Mouse (Mus musculus): Measurements from ENCODE around the gene Lamp1. TPM values are rescaled to one million over a fixed set of nuclear protein-coding genes. Genes with fewer than 3 reads are reported as not detected.
A peak's percentile ranks its signal among the peaks of the same experiment; 100 is the strongest.

The Lamp1 gene
- polyA plus RNA-seq, 1 experiment from 2014 or later: 179 TPM

DNA sequence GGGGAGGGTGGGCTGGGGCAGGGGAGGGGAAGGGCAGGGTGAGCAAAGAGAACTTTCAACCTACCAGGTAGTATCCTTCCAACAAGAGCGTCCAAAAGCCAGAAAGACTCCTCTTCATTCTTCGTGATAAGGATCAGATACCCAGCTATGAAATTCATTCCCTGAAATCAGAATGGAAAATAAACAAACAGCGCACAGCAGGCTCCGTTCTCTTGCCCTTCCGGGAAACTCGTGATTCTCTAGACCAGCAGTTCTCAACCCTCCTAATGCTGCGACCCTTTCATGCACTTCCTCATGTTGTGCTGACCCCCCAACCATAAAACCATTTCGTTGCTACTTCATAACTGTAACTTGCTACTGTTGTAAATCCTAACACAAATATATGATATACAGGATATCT lies 27.9 kb downstream of the Lamp1 start:
- Histone ChIP-seq H3K27me3 (no peaks in the 10 kb centered on the region), H3K9ac (no peak overlapping the region), H3K9me3 (replicated peaks) (no peaks in the 10 kb centered on the region), H3K27ac (no peak overlapping the region), H3K4me1 (replicated peaks) (peaks cover 6% of the 10 kb centered on the region), H3K4me2 (no peak overlapping the region), H3K36me3 (peaks cover 33% of the 10 kb centered on the region), H3K4me3 (replicated peaks) (no peak overlapping the region)
- ATAC-seq (ENCODE audit: low read depth): no peak
- WGBS (ENCODE audit: insufficient replicate concordance): 71% methylated on average over 8 of the region's 8 CpGs
- DNase-seq: no peak

DNA sequence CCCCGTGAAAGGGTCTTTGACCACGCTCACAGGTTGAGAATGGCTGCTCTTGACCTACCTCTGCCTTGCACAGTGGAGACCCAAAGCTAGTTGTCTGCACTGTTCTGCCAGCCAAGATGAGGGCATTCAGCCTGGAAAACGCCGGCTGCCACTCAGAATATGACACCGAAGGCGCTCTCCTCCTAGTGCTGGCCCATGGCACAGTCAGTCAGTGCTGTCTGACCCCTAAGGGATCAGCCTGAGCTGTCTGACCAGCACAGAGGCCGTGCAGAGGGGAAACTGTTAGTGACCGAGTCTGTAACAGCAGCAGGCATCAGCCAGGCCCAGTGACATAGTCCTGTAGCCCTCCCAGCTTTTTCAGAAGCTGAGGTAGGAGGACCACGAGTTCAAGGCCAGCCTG lies 28.3 kb downstream of the Lamp1 start:
- Histone ChIP-seq H3K36me3 (peaks cover 33% of the 10 kb centered on the region), H3K4me2 (no peak overlapping the region), H3K4me3 (replicated peaks) (no peak overlapping the region), H3K9ac (no peak overlapping the region), H3K4me1 (replicated peaks) (peaks cover 2% of the 10 kb centered on the region), H3K27me3 (no peaks in the 10 kb centered on the region), H3K27ac (no peak overlapping the region), H3K9me3 (replicated peaks) (no peaks in the 10 kb centered on the region)
- WGBS (ENCODE audit: insufficient replicate concordance): 70% methylated on average over 9 of the region's 9 CpGs
- ATAC-seq (ENCODE audit: low read depth) (no peak), DNase-seq (no peak)

DNA sequence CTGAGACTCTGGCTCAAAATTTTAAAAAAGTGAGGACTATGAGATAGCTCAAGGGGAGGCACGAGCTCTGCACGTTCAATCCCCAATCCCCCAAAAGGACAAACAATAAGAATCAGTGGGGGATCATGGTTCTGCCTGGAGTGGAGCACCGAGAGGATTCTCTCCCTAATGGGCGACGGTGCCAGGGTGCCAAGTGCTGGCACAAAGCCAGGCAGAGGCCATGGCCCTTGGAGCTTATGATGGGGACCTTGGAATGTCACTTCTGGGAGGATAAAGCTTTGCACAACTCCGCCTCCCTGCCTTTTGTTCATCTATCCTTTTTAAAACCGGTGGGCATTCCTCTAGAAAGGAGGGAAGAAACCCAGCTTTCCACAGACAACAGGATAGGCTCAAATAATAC lies 28.7 kb downstream of the Lamp1 start:
- Histone ChIP-seq H3K9ac (no peak overlapping the region), H3K4me1 (replicated peaks) (no peaks in the 10 kb centered on the region), H3K4me2 (no peak overlapping the region), H3K27ac (no peak overlapping the region), H3K9me3 (replicated peaks) (no peaks in the 10 kb centered on the region), H3K27me3 (no peaks in the 10 kb centered on the region), H3K4me3 (replicated peaks) (no peak overlapping the region), H3K36me3 (peaks cover 33% of the 10 kb centered on the region)
- 72% methylated on average over 7 of the region's 7 CpGs for WGBS (ENCODE audit: insufficient replicate concordance)
- ATAC-seq (ENCODE audit: low read depth): no peak
- DNase-seq: no peak

DNA sequence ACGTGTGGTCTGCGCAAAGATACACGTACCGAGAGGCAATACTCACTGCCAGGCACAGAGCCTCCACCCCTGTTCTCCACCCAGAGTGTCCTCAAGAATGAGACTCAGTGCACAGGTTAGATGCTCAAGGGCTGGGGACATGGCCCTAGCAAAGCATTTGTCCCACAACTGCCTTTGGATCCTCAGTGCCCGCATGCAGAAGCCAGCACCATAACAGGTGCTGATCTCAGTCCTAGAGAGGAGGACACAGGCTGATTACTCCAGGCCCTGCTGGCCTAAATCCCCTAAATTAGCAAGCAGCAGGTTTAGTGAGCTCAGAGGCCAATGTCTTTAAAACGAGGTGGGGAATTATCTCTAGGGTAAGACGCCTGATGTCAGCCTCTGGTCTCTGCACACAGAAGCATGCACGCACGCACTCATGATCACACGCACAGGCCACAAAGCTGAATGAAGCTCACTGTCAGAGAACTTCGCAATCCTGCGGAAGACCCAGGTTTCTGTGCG lies 29.1 kb downstream of the Lamp1 start:
- ATAC-seq (ENCODE audit: low read depth): no peak
- no peak overlapping the region for H3K9ac ChIP-seq
- WGBS (ENCODE audit: insufficient replicate concordance): 86% methylated on average over 13 of the region's 13 CpGs
- H3K4me1 ChIP-seq (replicated peaks): peaks cover under 1% of the 10 kb centered on the region
- no peak overlapping the region for H3K4me2 ChIP-seq
- H3K4me3 ChIP-seq (replicated peaks): no peak overlapping the region
- H3K27ac ChIP-seq: no peak overlapping the region
- H3K9me3 ChIP-seq (replicated peaks): no peaks in the 10 kb centered on the region
- H3K27me3 ChIP-seq: no peaks in the 10 kb centered on the region
- no peak for DNase-seq
- peaks cover 33% of the 10 kb centered on the region for H3K36me3 ChIP-seq

DNA sequence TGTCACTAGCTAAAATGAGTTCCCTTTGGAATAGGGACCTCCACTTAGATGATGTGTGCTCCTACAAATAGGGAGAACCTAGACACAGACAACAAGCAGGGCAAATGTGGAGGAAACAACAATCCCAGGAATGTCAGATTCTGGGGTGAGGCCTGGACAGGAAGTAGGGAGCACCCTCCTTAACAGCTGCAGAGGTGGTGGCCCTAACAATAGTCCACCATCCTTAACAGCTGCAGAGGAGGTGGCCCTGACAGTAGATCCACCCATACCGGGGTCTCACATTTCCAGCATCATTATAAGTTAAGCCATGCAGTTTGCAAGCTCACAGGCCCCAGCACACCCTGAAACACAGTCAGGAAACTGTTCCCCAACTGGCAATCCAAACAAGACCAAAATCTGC lies 29.9 kb downstream of the Lamp1 start:
- Histone ChIP-seq H3K4me3 (replicated peaks) (no peak overlapping the region), H3K4me1 (replicated peaks) (peaks cover 6% of the 10 kb centered on the region), H3K27me3 (no peaks in the 10 kb centered on the region), H3K9ac (no peak overlapping the region), H3K4me2 (no peak overlapping the region), H3K27ac (no peak overlapping the region), H3K9me3 (replicated peaks) (no peaks in the 10 kb centered on the region), H3K36me3 (peaks cover 33% of the 10 kb centered on the region)
- no peak for DNase-seq
- ATAC-seq (ENCODE audit: low read depth): no peak
- 84% methylated on average over 1 of the region's 1 CpGs for WGBS (ENCODE audit: insufficient replicate concordance)

DNA sequence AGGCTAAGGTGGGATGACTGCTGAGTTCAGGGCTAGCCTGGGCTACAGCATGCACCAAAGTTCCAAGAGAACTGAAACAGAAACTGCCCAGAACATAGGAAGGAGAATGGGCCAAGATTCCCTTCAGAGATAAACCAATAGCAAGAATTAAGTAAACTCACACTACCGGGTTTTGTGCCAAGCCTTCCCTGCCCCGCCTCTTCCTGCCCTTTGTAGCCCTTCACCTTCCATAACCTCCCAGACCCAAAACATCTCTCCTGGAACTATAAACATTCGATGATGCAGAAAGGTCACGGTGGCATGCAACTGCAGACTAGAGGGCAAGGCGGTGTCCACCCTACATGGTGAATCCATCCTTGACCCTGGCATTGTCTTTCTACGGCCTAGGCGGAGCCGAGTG lies 31.3 kb downstream of the Lamp1 start:
- no peak overlapping the region for H3K4me3 ChIP-seq (replicated peaks)
- 84% methylated on average over 8 of the region's 8 CpGs for WGBS (ENCODE audit: insufficient replicate concordance)
- peaks cover 13% of the 10 kb centered on the region for H3K4me1 ChIP-seq (replicated peaks)
- ATAC-seq (ENCODE audit: low read depth) (no peak), DNase-seq (no peak)
- H3K27me3 ChIP-seq: no peaks in the 10 kb centered on the region
- no peak overlapping the region for H3K4me2 ChIP-seq
- H3K36me3 ChIP-seq: peaks cover 23% of the 10 kb centered on the region; the same call in 1 of the 2 replicates
- no peaks in the 10 kb centered on the region for H3K9me3 ChIP-seq (replicated peaks)
- H3K27ac ChIP-seq: no peak overlapping the region
- no peak overlapping the region for H3K9ac ChIP-seq

DNA sequence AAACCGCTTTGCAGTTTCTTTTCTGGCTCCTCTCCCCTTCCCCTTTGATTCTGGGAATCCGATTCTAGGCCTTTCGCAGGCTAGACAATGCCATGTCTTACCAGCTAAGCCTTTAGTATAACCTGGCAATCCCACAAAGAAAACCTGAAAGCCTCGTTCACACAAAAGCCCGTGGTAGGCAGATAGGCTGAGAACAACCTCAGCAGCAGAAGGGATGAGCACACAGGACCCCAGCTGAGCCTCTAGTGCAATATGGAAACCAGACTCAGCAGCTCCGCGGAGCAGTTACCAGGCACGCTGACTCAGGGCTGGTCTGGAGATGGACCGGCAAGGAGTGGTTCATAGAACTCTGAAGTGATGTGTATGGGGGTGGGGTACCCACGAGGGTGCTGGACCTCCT lies 35.9 kb downstream of the Lamp1 start:
- ATAC-seq (ENCODE audit: low read depth): no peak
- no peak overlapping the region for H3K4me2 ChIP-seq
- DNase-seq: no peak
- H3K4me1 ChIP-seq (replicated peaks): peaks cover 45% of the 10 kb centered on the region
- no peak overlapping the region for H3K4me3 ChIP-seq (replicated peaks)
- H3K9ac ChIP-seq: no peak overlapping the region
- no peak overlapping the region; the same call in 1 of the 2 replicates for H3K27ac ChIP-seq
- no peaks in the 10 kb centered on the region for H3K9me3 ChIP-seq (replicated peaks)
- 54% methylated on average over 10 of the region's 10 CpGs for WGBS (ENCODE audit: insufficient replicate concordance)
- H3K27me3 ChIP-seq: no peaks in the 10 kb centered on the region; the same call in 1 of the 2 replicates
- H3K36me3 ChIP-seq: no peaks in the 10 kb centered on the region

DNA sequence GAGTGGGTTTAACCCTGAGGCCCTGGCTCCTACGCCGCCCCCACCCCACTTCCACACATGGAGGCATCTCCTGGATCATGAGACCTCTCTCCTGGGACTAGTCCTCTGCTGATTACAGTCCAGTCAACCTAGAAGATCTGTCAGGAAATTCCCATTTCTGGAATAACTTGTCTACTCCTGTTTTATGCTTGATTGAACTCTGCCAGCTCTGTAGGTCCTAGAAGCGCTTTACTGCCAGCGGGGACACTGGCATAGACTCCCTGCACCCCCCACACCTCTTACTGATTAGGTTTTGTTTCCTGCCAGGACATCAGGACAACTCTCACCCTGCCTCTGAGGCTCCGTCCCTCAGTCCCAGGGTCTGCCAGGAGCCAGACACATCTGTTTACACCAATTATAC lies 38.5 kb downstream of the Lamp1 start:
- H3K27ac ChIP-seq: no peak overlapping the region; the same call in 1 of the 2 replicates
- H3K4me2 ChIP-seq: no peak overlapping the region
- no peaks in the 10 kb centered on the region for H3K9me3 ChIP-seq (replicated peaks)
- ATAC-seq (ENCODE audit: low read depth) (no peak), DNase-seq (no peak)
- H3K9ac ChIP-seq: no peak overlapping the region
- H3K27me3 ChIP-seq: no peaks in the 10 kb centered on the region; the same call in 1 of the 2 replicates
- 81% methylated on average over 5 of the region's 5 CpGs for WGBS (ENCODE audit: insufficient replicate concordance)
- peaks cover 59% of the 10 kb centered on the region for H3K4me1 ChIP-seq (replicated peaks)
- H3K36me3 ChIP-seq: no peaks in the 10 kb centered on the region
- no peak overlapping the region for H3K4me3 ChIP-seq (replicated peaks)

DNA sequence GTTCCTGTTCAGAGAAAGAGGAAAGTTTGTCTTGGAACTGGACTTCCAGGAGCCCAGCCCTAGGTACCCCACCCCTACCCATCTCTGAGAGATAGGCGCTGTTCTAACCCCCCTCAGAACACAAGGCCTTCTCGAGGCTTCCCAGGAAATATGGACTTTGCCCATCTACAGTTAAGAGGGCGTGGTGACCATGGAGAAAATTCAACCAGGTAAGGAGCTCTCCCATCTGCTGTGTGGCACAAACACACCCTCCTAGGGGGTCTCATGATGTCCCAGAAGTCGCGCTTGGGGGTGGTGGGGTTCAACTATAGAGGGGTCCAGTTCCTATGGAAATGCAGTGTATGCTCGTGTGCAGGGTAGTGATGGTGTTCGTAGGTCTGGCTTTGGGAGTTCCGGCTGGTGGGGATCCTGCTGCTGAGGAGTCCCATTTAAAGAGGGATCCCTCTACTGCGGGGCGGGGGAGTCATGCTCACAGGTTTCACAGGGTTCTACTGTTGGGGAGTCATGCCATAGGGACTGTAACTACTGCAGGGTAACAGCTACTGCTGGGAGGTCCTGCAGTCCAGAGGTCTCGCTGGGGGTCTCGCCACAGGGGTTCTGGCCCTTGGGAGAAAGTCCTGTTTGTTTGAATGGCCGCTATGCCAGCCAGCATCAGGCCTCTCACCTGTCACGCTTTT lies 40.6 kb downstream of the Lamp1 start:
- no peak for DNase-seq
- Histone ChIP-seq H3K27ac (peak overlapping the region; percentile 59), H3K4me3 (replicated peaks) (peak overlapping the region; percentile 91), H3K4me2 (peak overlapping the region; percentile 97), H3K9ac (peak overlapping the region; percentile 92), H3K36me3 (peaks cover 9% of the 10 kb centered on the region; the same call in 1 of the 2 replicates), H3K27me3 (no peaks in the 10 kb centered on the region; the same call in 1 of the 2 replicates), H3K4me1 (replicated peaks) (peaks cover 68% of the 10 kb centered on the region), H3K9me3 (replicated peaks) (no peaks in the 10 kb centered on the region)
- ATAC-seq (ENCODE audit: low read depth): no peak
- 31% methylated on average over 14 of the region's 14 CpGs for WGBS (ENCODE audit: insufficient replicate concordance)

DNA sequence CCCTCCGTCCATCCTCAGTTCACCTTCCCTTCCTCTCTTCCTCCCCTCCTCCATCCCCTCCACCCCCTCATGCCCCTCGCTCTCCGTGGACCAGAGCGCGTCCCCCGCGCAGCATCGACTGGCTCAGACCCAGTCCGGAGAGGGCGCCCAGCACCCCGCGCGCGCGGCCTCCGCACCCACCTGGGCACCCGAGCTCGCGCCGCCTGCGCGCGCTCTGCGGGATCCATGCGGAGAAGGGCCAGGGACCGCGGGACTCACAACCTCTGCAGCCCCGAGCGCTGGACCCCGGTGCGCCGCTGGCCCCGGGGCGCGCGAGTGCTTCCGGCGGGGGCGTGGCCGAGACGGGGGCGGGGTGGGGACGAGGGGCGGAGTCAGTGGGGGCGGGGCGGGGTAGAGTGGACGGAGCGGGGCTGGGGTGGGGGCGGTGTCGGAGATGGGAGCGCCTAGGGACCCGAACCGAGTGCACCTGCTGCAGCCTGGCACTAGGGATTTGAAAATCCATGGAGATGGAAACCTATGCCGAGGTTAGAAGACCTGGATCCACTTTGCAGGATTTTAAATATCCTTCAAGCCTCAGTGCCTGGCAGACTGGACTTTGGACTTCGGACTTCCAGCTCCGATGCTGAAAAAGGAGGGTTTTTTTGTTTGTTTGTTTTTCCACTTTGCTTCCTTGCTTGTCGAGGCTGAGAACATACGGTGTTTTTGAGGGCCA lies 41.5 kb downstream of the Lamp1 start, which contains the start of gene Grtp1:
Gene Grtp1, minus strand, starts transcription at position 320 of the 712 bp plus-strand sequence.
- Histone ChIP-seq H3K36me3 (peaks cover 9% of the 10 kb centered on the region; the same call in 1 of the 2 replicates), H3K4me3 (replicated peaks) (peak within 1 kb of the TSS; percentile 91), H3K9me3 (replicated peaks) (no peaks in the 10 kb centered on the region), H3K4me2 (peak within 1 kb of the TSS; percentile 97), H3K9ac (peak within 1 kb of the TSS; percentile 92), H3K4me1 (replicated peaks) (peaks cover 70% of the 10 kb centered on the region), H3K27ac (peak within 1 kb of the TSS; percentile 95), H3K27me3 (no peaks in the 10 kb centered on the region; the same call in 1 of the 2 replicates)
- DNase-seq (peak; percentile 53), ATAC-seq (ENCODE audit: low read depth) (peak; percentile 55)
- under 1% methylated on average over 58 of the region's 58 CpGs for WGBS (ENCODE audit: insufficient replicate concordance)

DNA sequence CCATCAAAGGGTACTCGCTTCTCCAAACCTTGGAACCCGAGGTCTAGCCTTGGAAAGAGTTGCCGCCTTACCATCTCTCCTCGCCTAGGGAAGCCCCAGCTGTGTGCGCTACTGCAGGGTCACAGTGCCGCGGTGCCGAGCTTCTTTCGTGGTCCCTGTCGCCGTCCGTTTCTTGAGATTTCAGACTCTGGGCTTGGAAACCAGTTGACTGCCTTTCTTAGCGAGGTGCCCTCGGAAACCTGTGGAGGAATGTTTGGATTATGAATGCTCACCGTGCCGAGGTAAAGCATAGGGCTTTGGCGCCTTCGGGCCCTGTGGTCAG lies 42.0 kb downstream of the Lamp1 start:
- DNase-seq: no peak
- Histone ChIP-seq H3K9me3 (replicated peaks) (no peaks in the 10 kb centered on the region), H3K27me3 (no peaks in the 10 kb centered on the region; the same call in 1 of the 2 replicates), H3K9ac (peak overlapping the region; percentile 92), H3K4me2 (peak overlapping the region; percentile 97), H3K4me1 (replicated peaks) (peaks cover 72% of the 10 kb centered on the region), H3K27ac (peak overlapping the region; percentile 95), H3K4me3 (replicated peaks) (peak overlapping the region; percentile 91), H3K36me3 (peaks cover 9% of the 10 kb centered on the region; the same call in 1 of the 2 replicates)
- 3% methylated on average over 18 of the region's 18 CpGs for WGBS (ENCODE audit: insufficient replicate concordance)
- ATAC-seq (ENCODE audit: low read depth): peak; percentile 35

All from liver, embryonic 13.5 days (tissue).